Mouse (Mus musculus) kidney, postnatal 25 days (tissue): Measurements from ENCODE around the gene Mocs2.

Experiments used
- DNase-seq, 2 experiments: peaks; one replicate each; pipeline ENCODE4 v3.0.0; 2021; ENCODE audit warnings: mixed read lengths in 2 of 2

The Mocs2 gene

DNA sequence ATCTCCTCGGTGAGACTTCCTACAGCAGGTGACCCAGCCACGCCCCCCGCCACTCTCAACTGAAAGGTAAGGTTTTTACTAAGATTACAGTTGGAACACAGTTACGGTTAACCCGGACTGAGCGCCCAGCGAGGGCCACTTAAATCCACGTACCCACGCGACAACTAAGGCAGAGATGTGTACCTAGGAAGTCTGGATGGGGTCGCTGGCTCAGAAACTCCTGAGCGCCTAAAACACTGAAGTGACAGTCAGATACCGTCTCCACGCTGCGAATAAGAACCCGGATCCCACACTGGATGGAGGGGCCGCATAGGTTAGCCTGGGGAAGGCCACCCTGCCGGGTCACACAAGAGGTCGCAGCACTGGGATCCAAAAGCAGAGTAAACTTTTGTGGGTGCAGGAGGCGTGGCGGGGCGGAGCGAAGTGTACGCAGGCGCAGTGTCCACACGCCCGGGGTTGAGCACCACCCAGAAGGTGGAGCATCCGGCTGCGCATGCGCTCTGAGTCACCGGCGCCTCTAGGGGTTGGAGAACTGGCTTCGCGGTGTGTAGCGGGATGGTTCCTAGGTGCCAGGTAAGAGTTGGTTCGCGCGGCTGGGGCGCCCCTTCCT lies at the start of gene Mocs2:
TSS of gene Mocs2 (plus strand) at position 486 of the 610 bp plus-strand sequence.
- peak; percentile 97 for DNase-seq

DNA sequence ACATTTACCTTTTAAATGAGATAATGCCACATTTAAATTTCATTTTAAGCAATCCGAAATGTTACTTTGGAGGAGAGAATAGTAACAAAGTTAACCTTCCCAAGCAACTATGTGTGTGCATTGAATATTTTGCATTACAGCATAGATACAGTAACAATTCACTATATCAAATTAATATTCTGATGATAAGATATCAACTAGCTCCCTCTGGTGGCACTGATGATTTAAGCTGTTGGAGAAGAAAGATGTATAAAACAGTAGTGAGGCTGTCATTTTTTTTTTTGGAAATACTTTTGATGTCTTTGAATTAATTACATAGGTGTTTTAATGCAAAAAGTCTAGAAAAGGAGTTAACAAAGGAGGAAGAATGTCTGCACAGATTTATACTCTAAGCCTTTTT lies 26.5 kb upstream of the Mocs2 start:
- peak in 1 of 2 experiments; percentile 56 for DNase-seq

DNA sequence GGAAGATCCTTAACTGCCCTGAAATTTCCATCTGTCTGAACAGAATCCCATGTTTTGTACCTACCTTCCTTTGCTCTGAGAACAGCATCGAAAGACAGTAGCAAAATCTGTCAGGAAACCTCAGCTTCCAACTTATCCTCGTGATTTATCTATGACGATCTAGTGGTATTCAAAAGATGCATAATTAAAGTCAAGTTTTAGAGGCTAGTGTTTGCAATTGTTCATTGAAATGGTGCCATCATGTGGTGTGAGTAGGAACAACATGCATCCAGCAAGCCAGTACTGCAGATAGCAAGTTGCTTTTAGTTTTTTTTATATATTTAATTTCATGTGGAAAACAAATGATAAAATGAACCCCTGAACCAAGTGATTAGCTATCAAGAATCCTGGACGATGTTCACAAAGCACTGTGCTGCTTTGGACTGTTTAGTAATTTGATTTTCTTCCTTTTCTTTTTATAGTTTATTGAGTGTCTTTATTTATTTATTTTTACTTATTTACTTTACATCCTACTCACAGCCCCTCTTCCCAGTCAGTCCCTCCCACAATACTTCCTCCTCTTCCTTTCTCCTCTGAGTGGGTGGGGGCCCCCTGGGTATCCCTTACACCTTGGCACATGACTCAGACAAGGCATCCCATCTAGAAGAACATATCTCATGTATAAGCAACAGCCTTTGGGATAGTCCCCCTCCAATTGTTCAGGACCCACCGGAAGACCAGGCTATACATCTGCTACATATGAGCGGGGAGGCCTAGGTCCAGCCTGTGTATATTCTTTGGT lies 24.6 kb upstream of the Mocs2 start:
- peak in 1 of 2 experiments; percentile 75 for DNase-seq

DNA sequence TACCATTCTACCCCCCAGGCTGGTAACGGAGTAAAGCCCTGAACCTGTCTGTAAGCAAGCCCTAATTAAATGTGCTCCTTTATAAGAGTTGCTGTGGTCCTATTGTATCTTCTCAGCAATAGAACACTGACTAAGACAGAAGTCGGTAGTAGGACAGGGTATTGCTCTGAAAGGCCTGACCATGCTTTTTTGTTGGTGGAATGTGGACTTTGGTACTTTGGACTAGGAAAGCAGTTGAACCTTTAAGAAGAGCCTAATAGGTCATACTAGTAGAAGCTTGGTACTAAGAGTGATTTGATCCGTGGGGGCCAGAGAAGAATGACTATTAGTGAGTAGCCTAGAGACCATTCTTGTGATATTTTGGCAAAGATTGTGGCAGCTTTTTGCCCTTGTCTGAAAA lies 16.2 kb upstream of the Mocs2 start:
- no peak for DNase-seq

DNA sequence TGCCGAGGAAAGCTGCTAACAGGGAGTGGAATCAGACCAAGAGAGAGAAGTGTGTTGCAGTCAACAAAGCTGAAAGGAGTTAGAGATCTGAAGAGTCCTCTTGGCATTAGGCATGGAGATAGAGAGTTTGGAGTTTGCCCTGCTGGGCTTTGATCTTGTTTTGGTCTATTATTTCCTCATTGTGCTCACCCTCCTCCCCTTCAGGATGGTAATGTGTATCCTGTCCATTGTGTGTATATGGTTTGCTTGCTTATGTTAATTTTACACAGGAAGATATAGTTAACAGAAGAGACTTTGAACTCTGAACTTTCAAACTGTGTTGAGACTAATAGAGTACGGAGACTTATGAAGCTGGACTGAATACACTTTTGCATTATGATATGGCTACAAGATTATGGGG lies 15.1 kb upstream of the Mocs2 start:
- DNase-seq = no peak

DNA sequence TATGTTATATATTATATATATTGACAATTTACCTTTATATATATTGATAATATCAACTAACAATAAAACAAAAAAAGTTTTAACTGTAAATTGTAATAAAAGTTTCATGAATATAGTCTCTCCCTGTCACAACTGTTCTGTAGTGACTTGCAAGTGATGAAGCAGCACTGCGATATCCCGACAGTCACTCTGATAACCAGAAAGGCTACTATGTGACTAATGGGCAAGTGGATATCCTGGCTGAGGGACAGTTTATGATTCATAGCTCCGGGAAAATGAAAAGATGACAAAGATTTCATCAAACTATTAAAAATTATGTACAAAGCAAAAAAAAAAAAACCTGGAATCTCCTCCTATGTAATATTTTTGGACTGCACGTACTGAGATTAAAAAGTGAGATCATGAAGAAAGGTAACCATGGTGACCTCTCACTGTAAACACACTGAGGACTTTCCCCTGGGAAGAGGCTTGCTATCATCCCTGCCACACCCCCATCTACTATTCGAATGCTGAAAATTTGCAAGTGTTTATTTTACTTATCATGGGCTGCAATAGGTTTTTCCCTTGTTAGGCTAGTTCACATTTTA lies 8.3 kb upstream of the Mocs2 start:
- no peak for DNase-seq

DNA sequence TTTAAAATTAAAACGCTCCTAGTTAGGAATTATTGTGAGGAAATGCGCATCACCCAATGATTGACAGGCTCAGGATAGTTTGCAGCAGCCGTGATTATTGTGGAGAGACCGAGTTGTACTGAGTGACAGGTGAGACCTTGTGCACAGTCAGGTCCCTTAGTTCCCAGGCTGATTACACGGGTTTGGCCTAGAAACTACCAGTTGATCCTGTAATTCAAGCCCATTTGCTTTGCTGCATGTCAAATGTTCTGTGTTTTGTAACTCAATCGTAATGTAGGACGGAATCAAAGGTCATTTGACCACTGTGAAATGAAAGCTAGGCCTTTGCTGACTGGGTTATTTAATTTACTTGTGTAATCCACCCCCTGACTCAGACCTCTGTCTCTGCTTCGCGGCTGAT lies 477 bp downstream of the Mocs2 start:
- DNase-seq = peak; percentile 32 to 47

DNA sequence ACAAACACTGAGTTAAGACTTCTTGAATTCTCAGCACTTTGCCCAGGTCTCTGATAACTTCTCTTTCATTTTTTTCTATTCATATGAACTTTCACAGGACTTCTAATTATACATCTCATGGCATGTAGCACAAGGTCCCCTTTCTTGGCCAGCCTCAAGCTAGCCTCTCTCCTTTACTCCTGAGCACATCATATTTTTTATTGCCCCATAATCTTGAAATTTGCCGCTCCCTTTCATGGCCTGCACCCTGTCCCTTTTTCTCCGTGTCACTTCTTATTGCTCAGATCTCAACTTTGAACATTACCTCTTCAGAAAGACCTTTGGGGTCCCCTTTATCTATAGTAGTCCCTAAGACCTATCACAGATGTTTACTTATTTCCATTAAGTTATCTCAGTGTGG lies 4.8 kb downstream of the Mocs2 start:
- DNase-seq = no peak

DNA sequence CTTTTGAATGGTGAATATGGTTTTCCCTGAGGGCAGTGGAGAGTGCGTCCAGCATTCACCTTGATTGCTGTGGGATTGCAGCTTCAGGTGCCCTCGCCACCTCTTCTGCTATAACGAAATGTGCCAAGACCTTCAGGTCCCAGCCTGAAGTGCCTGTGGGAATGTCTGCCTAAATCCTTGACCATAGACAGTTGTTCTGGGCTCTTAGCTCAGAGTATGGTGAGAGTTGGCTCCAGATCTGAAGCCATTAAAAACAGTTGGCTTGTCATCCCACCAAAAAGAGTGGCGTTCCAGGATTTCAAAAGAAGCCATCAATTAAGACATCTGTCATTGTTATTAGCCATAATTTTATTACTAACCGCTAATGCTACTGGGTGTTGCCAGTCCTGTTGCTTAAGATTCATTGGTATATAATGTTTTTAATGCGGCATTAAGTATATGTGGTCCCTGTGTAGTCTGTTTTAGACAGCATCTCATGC lies 7.4 kb downstream of the Mocs2 start:
- DNase-seq = no peak

DNA sequence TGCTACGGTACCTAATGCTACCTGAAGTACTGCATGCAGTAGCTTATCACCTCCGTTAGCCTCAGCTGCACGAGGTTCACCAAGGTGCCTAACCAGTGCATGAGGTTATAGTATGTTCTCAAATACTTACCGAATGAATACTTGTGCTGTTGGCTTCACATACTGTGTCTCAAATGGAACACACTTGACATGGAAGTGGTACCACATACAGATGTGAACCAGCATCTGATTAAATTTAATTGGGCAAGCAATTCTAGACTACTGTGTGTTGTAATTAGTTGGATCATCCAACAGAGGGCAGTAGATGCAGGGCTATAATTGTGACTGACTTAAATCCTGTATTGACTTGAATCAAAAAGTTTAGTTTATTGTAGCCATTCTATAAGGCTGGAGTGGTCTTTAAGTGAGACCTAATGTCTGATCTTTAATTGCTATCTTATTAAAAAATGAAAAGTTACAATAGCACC lies 13.4 kb downstream of the Mocs2 start:
- no peak for DNase-seq

DNA sequence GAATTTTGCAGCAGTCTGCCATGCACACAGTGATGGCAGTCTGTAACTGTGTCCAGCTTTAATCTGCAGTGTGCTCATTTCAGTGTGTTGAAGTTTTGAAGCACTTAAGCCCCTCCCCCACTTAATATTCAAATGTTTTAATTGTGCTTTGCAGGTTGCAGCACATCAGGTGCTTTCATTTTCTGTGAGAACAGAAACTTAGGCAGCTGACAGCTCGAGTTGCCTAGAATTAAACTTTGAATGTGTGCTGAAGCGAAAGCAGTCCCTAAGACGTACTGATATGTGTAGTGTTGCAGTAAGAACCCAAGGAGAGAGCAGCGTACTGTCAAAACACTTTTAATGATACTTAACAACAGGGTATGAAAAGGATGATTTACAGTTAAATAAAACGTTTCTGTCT lies 14.7 kb downstream of the Mocs2 start:
- no peak for DNase-seq

DNA sequence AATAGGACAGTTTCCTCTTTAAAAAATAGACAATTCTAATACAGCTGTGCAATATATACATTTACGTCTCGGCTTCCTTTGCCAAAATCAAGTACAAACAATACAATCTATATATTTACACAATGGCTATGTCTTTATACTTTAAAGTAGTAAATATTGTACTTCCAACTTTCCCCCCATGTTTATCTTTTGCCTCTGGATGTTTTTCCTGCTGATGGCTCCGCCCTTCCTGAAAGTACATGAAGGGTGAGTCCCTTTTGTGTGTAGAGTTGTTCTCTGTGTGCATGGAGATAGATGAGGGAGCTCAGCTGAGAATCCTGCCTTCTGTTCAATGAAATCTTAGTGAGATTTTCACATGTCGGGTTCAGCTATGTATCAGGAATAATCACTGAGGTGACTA lies 15.3 kb downstream of the Mocs2 start:
- DNase-seq = no peak

DNA sequence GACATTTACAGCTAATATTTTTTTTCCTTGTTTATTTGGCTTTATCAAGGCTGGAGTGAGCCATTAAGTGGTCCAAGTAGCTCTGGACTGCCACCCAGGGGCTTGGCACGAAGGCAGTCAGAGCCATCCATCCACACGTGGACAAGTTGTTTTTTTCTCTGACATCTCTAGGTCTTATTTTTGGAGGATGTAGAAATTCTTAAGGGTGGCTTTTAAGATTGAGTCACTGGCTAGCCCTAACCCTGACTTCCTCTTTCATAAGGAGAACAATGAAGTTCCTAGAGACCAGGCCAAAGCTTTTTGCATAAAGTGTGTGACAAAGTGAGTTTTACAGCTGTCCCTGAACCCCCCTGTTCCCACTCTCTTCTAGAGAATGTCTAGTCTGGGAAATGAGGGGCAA lies 16.5 kb downstream of the Mocs2 start:
- no peak for DNase-seq

DNA sequence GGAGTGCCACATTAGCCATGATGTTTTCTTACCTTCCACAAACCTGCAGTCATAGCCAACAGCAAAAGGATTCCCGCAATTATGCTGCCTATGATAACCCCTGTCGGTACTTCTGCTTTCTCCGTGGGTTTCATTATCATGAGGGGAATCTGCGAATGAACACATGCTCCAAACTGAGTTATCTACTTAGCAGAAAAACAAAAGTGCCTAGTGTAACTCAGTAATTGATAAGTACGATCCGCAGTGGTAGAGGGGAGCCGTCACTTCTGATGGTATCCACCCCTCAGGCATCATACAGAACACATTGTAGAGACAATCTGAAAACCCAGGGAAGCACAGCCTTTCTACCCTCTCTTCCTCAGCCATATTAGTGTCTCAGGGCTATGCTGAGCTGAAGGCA lies 19.0 kb downstream of the Mocs2 start:
- DNase-seq = no peak

DNA sequence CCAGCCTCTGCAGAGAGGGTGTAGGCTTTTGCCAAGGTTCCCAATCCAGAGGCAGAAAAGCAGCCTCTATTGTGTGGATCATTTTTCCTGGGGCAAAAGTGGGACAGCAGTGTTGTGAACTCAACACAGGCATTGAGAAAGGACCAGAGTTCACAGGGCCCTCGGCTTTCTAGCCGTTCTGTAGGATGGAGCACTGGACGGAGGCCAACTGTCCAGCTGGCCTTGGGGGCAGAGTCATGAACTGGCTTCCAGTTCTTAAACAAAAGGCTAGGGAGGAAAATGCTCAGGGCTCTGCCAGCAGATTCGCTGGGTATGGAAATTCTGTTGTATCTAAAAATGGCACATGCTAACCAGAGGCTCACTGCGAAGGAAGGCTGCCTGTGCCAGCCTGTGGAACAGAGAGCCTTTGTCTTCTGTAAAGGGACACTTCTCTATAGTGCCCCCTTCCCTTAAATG lies 20.5 kb downstream of the Mocs2 start:
- DNase-seq = peak; percentile 86 to 92

DNA sequence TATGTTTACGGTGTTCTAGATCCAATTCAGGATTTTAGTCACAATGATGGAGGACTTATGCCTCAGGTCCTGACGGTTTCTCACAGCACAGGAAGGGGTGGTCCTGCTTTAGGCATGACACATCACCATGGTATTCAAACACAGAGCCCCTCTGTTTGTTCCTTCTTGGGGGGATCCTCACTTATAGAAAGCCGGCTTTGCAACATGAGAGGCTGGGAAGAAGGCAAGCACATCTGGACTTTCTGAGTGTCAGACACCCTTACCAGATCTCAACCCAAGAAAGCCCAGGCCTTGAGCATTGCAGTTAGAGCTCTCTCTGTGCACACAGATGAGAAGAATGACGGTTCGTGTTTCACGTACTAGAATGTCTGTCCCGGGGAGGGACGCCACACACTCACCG lies 21.1 kb downstream of the Mocs2 start:
- DNase-seq = no peak

DNA sequence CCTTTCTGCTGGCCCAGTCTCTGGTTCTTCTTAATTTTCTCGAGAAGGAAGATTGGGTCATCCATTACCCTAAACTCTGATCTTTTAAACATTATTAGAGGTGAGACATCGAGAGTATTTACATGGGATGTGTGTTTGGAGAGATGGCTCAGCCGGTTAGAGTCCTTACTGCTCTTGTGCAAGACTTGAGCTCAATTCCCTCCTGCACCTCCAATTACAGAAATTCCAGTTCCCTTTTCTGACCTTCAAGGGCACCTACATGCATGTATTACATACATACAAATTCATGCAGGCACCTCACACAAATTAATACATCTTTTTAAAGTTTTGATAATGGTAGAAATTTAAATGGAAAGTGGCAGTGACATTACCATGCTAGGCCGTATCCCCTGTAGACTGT lies 22.5 kb downstream of the Mocs2 start:
- DNase-seq = no peak

DNA sequence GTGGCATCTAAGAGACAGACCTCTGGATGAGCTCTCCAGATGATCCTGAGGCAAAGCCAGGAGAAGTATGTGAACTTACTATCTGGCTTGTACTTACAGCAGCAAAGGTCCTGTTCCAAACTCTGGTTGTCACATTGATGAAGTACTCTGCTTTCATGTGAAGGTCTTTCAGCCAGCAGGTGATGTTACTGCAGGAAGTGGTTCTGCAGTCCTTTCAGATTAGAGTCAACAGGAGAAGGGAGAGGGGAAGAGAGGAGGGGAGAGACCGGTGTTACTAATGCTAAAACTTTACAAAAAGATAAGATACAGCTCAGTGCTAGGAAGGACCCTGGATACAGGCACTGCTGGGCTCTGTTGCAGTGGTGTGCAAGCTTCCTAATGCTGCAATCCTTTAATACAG lies 25.3 kb downstream of the Mocs2 start:
- DNase-seq = no peak

DNA sequence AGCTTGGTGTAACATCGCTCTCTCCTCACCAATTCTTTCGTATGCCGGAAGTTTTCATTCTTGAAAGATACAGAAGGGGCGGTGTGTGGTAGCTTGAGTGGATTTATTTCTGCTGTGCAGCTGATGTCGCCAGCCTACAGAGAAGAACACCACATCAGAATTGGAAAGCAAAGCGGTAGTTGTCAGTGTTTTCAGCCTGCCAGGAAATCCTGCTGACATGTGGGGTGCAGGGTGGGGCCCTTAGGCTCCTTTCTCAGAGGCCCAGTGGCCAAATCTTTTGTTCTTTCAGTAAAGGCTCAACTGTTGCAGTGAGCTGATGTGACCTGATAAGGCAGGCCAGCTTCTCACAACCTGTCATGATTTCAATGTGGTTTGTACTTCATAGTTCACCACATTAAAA lies 27.8 kb downstream of the Mocs2 start:
- DNase-seq = no peak

DNA sequence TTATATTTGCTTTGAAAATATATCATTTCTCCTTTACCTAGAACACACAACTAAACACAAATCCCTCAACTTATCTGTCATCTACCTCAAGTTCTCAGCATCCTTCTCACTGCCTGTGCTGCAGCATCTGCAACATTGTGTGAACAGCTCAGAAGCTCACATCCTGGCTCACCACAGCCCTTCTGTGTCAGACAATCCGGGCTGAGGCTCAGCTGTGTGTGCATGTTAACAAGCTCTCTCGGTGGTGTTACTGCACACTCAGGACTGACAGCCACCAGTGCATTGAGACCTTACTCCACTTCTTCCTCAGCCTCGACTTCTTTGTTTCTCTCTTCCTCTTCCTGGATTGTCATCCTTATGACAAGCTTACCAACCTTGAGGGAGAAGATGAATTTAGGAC lies 30.9 kb downstream of the Mocs2 start:
- DNase-seq = no peak

DNA sequence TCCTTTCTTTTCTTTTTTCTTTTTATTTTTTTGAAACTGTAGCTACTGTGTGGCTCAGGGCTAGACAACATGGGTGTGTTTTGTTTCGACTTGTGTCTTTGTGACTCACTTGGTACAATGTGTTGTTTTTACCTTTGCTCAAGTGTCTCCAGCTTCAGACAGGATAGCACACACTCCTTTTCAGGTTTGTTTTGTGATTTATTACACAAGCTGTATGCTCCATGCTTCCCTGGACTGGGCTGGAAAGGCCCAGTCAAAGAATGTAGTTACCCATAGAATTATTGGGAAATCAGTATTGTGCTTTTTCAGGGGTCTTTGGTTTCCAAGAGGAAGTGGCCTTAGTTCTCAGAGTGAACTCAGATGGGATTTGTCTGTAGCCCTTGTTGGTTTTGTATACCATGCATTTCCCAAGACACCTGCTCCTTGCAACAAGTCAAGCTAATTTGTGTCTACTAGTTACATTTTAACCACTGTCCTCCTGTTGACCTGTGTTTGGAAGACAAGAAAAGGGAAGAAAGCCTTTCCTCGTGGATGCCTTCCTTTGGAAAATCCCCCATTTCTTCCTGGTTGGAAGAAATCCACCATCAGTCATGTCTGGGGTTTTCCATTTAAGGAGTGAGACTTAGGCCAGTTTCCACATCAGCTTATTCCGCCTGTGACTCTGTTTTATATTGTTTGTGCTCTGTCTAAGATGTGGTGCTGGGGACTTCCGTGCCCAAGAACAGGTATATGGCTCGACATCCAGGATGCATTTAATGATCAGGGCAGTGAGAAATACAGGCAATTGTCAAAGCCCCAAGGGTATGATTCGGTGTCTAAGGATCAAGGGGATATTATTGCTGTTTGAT lies 34.5 kb downstream of the Mocs2 start:
- no peak for DNase-seq

DNA sequence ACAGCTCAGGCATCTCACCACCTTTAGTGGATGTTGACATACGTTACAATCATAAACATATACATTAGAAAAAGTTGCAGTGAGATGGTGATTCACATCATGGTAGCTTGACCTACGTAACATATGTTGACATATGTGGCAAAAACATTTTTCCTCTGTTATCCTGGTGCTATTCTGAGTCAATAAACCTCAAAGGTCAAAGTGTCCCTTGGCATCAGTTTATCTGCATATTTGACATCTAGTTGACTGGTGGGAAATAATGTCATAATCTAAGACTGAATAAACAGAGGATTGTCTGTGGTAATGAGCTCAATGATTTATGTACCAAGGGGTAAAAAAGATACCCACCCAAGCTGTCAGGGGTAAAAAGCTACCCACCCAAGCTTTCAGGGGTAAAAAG lies 35.1 kb downstream of the Mocs2 start:
- no peak for DNase-seq

DNA sequence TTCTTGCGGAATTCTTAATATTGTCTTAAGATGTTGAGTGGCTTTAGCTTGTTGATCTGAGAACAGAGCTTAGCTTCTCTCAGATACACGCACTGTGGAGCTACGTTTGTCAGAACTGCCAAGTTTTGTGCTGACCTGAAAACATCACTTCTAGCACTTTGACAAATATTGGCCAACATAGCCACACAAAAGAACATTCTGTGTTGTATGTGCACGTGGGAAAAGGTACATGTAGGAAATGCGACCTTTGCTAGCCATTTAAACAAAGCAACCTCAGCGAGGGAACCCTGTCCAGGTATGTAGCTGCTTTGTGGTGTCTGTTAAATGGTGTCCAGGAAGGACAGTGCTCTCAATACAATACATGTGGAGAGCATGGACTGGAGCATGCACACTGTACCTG lies 36.0 kb downstream of the Mocs2 start:
- no peak for DNase-seq
